Mouse (Mus musculus) C2C12 (cell line): Measurements from ENCODE around the gene Adam12. TPM values are rescaled to one million over a fixed set of nuclear protein-coding genes. Genes with fewer than 3 reads are reported as not detected.
A peak's percentile ranks its signal among the peaks of the same experiment; 100 is the strongest.

ENCODE experiments used
- H3K27me3 ChIP-seq: one replicate; pipeline ENCODE4 v1.6.1; 2011; ENCODE audit not compliant: control insufficient read depth, insufficient read depth, insufficient read length
- H3K36me3 ChIP-seq: one replicate; pipeline ENCODE4 v1.6.1; 2011; ENCODE audit not compliant: control insufficient read depth, insufficient read depth
- H3K4me3 ChIP-seq: one replicate; pipeline ENCODE4 v1.5.1; 2011; ENCODE audit warnings: mild to moderate bottlenecking, control low read depth; ENCODE audit not compliant: poor library complexity, insufficient read depth, severe bottlenecking
- H3K79me2 ChIP-seq: one replicate; pipeline ENCODE4 v1.6.1; 2011; ENCODE audit not compliant: control insufficient read depth, insufficient read depth
- H3K79me3 ChIP-seq: one replicate; pipeline ENCODE4 v1.6.1; 2011; ENCODE audit warnings: low read depth, control low read depth
- H3ac ChIP-seq: one replicate; pipeline ENCODE3; 2011; ENCODE audit warnings: low read depth; ENCODE audit not compliant: control insufficient read depth, insufficient read length
- CEBPB ChIP-seq: IDR thresholded peaks from one replicate; pipeline ENCODE4 v1.6.1; 2011; ENCODE audit warnings: low read depth, mild to moderate bottlenecking, control low read depth, moderate library complexity
- CTCF ChIP-seq: IDR thresholded peaks from one replicate; pipeline ENCODE4 v1.5.1; 2011; ENCODE audit not compliant: control insufficient read depth, insufficient read depth, insufficient read length
- FOSL1 ChIP-seq: IDR thresholded peaks from one replicate; pipeline ENCODE4 v1.8.0; 2011; ENCODE audit warnings: mild to moderate bottlenecking, low read length; ENCODE audit not compliant: poor library complexity, insufficient read depth, severe bottlenecking
- MAX ChIP-seq: IDR thresholded peaks from one replicate; pipeline ENCODE4 v1.6.1; 2011; ENCODE audit warnings: mild to moderate bottlenecking, control low read depth
- MYOD1 ChIP-seq: IDR thresholded peaks from one replicate; pipeline ENCODE4 v1.6.1; 2011; ENCODE audit warnings: low read depth; ENCODE audit not compliant: control insufficient read depth, insufficient read length
- MYOG ChIP-seq: IDR thresholded peaks from one replicate; pipeline ENCODE4 v1.6.1; 2011; ENCODE audit not compliant: control insufficient read depth, insufficient read length; ENCODE audit errors: extremely low read depth
- USF1 ChIP-seq: IDR thresholded peaks from one replicate; pipeline ENCODE4 v1.6.1; 2011; ENCODE audit warnings: low read depth, mild to moderate bottlenecking, control low read depth, moderate library complexity
- polyA plus RNA-seq: library from polyadenylated mRNA; unstranded; fragments of >200 nt; fragmentation: generic; extraction: Trizol; gene quantifications from one replicate; pipeline ENCODE4 v1.2.1, GENCODE M21; 2012; ENCODE audit warnings: missing spikeins

The Adam12 gene
- polyA plus RNA-seq, 1 experiment: 14.7 TPM

DNA sequence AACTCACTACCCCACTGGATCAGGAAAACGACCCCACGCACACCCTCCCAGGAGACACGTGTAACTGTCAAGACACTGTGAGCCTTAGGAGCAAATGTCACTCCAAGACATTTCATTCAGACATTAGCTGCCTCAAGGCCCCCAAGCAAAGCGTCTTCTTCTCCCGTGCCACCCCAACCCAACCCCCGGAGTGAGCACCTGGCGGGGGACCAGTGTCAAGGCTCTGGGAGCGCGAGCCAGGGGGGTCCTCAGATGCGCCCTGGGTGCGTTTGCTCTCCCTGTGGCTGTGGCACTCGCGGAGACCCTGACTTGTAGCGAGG is 7.6 kb downstream of the Adam12 start:
- Histone ChIP-seq H3K27me3 (no peaks in the 10 kb centered on the region), H3K4me3 (peak overlapping the region; percentile 52), H3K79me2 (peaks cover 15% of the 10 kb centered on the region), H3K79me3 (peaks cover 8% of the 10 kb centered on the region), H3ac (peak overlapping the region; percentile 86), H3K36me3 (no peaks in the 10 kb centered on the region)
- no peak for TF ChIP-seq CEBPB
- TF ChIP-seq MYOD1: no peak
- no peak for TF ChIP-seq FOSL1
- no peak for TF ChIP-seq USF1

DNA sequence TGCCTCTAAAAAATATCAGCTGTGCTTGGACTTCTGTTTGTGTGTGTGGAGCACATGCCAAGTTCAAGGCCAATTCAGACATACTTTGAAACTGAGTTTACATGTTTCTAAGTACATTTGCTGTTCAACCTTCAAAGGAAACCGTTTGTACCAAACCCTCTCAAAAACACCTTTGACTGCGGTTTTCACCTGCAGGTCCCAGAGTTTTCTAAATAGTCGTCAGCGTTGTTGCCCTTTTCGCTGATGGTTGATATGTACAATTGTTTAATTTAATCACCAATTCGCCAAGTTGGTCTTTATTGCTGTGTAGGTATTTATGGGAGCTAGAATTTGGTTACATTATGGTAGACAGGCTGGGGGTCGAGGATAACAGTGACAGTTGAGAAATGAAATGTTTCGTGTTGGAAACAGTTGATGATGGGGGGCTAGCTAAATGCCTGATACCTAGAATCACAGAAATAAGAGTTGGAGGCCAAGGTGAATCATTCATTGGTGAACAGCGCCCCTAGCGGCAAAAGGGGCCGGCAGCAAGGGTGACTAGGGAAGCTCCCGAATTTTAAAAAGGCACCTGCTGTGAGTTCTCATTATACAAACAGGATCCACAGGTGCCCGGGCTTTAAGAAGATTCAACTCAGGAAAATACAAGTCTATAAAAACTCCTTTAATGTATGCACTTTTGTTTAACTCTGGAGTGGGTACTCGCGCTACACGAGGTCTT is 8.3 kb downstream of the Adam12 start:
- Histone ChIP-seq H3K36me3 (no peaks in the 10 kb centered on the region), H3K27me3 (no peaks in the 10 kb centered on the region), H3K4me3 (peak overlapping the region; percentile 52), H3K79me3 (peaks cover 8% of the 10 kb centered on the region), H3K79me2 (peaks cover 15% of the 10 kb centered on the region), H3ac (no peak overlapping the region)
- peak; percentile 50 for TF ChIP-seq CTCF
- TF ChIP-seq MAX: no peak
- no peak for TF ChIP-seq FOSL1
- no peak for TF ChIP-seq USF1
- no peak for TF ChIP-seq MYOD1
- TF ChIP-seq MYOG: no peak

DNA sequence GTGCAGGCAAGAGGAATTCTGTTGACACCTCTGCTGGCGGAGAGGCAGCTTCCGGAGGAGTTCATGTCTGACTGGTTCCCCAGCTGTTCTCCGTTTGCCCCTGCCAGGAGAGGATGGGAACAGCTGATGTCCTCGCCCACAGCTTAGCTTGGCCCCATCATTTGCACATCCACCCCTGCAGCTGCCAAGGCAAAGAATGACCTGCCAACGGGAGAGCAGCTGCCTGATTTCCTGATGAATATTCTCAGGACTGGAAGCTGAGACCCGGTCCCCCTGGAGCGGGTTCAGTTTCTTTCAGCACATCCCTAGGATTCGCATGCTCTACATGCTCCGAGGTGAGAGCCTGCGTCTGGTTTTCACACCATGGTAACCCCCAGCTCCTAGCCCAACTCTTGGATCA is 24.0 kb downstream of the Adam12 start:
- TF ChIP-seq USF1 (no peak), CEBPB (no peak), MYOD1 (no peak), FOSL1 (no peak), MAX (no peak), CTCF (no peak), MYOG (no peak)
- H3ac ChIP-seq: no peak overlapping the region
- no peaks in the 10 kb centered on the region for H3K79me3 ChIP-seq
- no peaks in the 10 kb centered on the region for H3K27me3 ChIP-seq
- peaks cover 10% of the 10 kb centered on the region for H3K36me3 ChIP-seq
- no peaks in the 10 kb centered on the region for H3K79me2 ChIP-seq
- no peak overlapping the region for H3K4me3 ChIP-seq

DNA sequence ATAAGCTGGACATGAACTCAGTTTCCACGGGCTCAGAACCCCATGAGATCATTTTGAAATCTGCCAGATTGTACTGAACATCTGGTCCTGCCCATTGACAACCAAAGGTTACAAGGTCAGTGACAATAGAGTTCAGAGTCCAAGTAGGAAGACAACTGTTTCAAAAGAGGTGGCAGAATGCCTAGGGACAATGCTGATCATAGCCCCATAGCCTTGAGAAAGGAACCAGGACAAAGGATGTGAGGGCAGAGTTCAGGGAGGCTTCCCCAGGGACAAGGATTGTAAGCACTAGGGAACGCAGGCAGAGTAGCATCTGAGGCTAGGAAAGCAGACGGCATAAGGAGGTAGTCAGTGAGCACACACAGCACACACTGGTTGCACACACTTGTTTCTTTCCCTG is 38.9 kb downstream of the Adam12 start:
- Histone ChIP-seq H3K79me3 (no peaks in the 10 kb centered on the region), H3K4me3 (no peak overlapping the region), H3K27me3 (no peaks in the 10 kb centered on the region), H3K79me2 (no peaks in the 10 kb centered on the region), H3ac (no peak overlapping the region), H3K36me3 (no peaks in the 10 kb centered on the region)
- TF ChIP-seq USF1: no peak
- no peak for TF ChIP-seq FOSL1
- TF ChIP-seq MYOD1: no peak
- no peak for TF ChIP-seq CEBPB
- TF ChIP-seq MAX: no peak
- TF ChIP-seq MYOG: no peak
- TF ChIP-seq CTCF: no peak

DNA sequence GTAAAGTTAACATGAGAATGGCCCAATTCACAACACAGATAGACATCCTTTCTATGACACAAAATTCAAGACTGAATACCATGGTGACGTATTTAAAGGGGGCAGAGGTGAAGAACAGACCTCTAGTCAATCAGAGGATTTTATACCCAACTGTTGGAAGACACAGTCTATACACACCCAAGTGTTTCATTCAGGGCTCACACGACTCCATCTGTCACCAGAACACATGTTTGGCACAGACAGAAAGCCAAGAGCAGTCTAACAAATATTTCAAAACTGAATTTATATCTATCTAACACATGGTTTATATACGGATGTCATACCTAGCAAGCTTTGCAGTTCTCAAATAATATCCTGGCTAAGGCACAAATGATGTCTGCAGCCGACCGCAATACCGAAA is 41.8 kb downstream of the Adam12 start:
- H3K36me3 ChIP-seq: peaks cover 2% of the 10 kb centered on the region
- H3K27me3 ChIP-seq: no peaks in the 10 kb centered on the region
- no peaks in the 10 kb centered on the region for H3K79me2 ChIP-seq
- H3K4me3 ChIP-seq: no peak overlapping the region
- no peaks in the 10 kb centered on the region for H3K79me3 ChIP-seq
- no peak overlapping the region for H3ac ChIP-seq
- TF ChIP-seq CEBPB (no peak), MYOD1 (no peak), MYOG (no peak), MAX (no peak), CTCF (no peak), FOSL1 (no peak), USF1 (no peak)

DNA sequence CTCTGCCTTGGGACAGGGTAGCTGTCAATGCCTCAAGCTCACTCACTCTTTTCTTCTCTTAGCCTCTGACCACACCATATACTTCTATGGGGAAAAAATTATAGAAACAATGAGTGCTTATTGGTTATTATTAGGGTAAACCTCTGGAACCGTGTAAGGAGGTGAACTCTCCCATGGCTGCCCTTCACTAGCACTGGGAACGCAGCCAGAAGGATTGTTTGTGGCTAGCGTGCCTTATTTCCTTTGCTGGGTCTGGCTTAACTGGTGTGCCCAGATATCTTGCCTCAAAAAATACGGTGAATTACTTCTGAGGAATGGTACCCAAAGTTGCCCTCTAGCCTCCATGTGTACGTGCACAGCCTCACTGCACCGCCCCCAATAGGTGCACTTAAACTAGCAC is 43.4 kb downstream of the Adam12 start:
- TF ChIP-seq FOSL1 (no peak), MAX (no peak), CEBPB (no peak), CTCF (no peak), USF1 (no peak), MYOG (no peak), MYOD1 (no peak)
- H3K79me3 ChIP-seq: no peaks in the 10 kb centered on the region

More for the DNA sequence above, 43.4 kb downstream of the Adam12 start:
- Histone ChIP-seq H3K79me2 (no peaks in the 10 kb centered on the region), H3K4me3 (no peak overlapping the region), H3K27me3 (no peaks in the 10 kb centered on the region), H3K36me3 (peaks cover 6% of the 10 kb centered on the region), H3ac (no peak overlapping the region)
